Mouse (Mus musculus) stomach, embryonic 14.5 days (tissue): Measurements from ENCODE around the gene Ezh1. TPM values are rescaled to one million over a fixed set of nuclear protein-coding genes. Genes with fewer than 3 reads are reported as not detected.
A peak's percentile ranks its signal among the peaks of the same experiment; 100 is the strongest.

Source experiments
- ATAC-seq: fragments of 200-750 bp; cut with Nextera tagmentation; 2 replicates; pipeline ENCODE4 v1.8.0; 2017; ENCODE audit warnings: low read depth, moderate TSS enrichment; ENCODE audit not compliant: insufficient number of reproducible peaks, insufficient read depth, low FRiP score
- H3K27ac ChIP-seq: fragments of 300-500 bp; sonication (generic); 2 replicates; pipeline ENCODE4 v1.5.1; 2014; ENCODE audit warnings: mild to moderate bottlenecking, low read length, moderate library complexity, mixed read lengths
- H3K27me3 ChIP-seq: fragments of 300-500 bp; sonication (generic); 2 replicates; pipeline ENCODE4 v1.6.1; 2014; ENCODE audit warnings: low read length, control low read depth, mixed read lengths; ENCODE audit not compliant: control insufficient read depth, insufficient read depth
- H3K36me3 ChIP-seq: fragments of 300-500 bp; sonication (generic); 2 replicates; pipeline ENCODE4 v1.6.1; 2014; ENCODE audit warnings: mild to moderate bottlenecking, control low read depth, low read length, moderate library complexity, mixed read lengths; ENCODE audit not compliant: control insufficient read depth, insufficient read depth
- H3K4me1 ChIP-seq: fragments of 300-500 bp; sonication (generic); 2 replicates; pipeline ENCODE4 v1.6.1; 2014; ENCODE audit warnings: low read length, control low read depth, mixed read lengths; ENCODE audit not compliant: control insufficient read depth, insufficient read depth
- H3K4me2 ChIP-seq: fragments of 300-500 bp; sonication (generic); replicated peaks from 2 replicates; pipeline ENCODE4 v1.6.1; 2014; ENCODE audit warnings: low read depth, low read length, control low read depth
- H3K4me3 ChIP-seq: fragments of 300-500 bp; sonication (generic); 2 replicates; pipeline ENCODE4 v1.5.1; 2014; ENCODE audit warnings: low read depth, low read length, control low read depth
- H3K9ac ChIP-seq: fragments of 300-500 bp; sonication (generic); replicated peaks from 2 replicates; pipeline ENCODE4 v1.6.1; 2014; ENCODE audit warnings: low read depth, mild to moderate bottlenecking, control low read depth, low read length, moderate library complexity, mixed read lengths
- H3K9me3 ChIP-seq: fragments of 300-500 bp; sonication (generic); 2 replicates; pipeline ENCODE4 v1.6.1; 2016; ENCODE audit warnings: low read depth, low read length, control low read depth; ENCODE audit not compliant: control insufficient read depth
- WGBS: fragments of 180-500 bp; shearing (Covaris S2); extraction: QIAGEN DNeasy Blood & Tissue Kit; methylation state at CpG from one replicate; pipeline ENCODE4 v1.1.7; 2014; 5-methylcytosine and 5-hydroxymethylcytosine counted together
- polyA plus RNA-seq: library from polyadenylated mRNA; unstranded; fragments of >200 nt; fragmentation: Nextera tagmentation; extraction: Ambion mirVana; gene quantifications from 2 replicates; pipeline ENCODE4 v1.2.1, GENCODE M21; 2014

The Ezh1 gene
- polyA plus RNA-seq: 17.7 and 19.1 TPM in 2 replicates

GRCm38 (mm10) chr11:101226065-101226701 is at the start of gene Ezh1:
Ezh1 (minus strand) TSS chr11:101226463.
- under 1% methylated on average over 56 of the region's 56 CpGs for WGBS
- Histone ChIP-seq H3K27me3 (no peaks in the 10 kb centered on the region), H3K9ac (peak within 1 kb of the TSS; percentile 82), H3K9me3 (no peaks in the 10 kb centered on the region), H3K36me3 (no peaks in the 10 kb centered on the region), H3K4me1 (peaks cover 15% of the 10 kb centered on the region), H3K27ac (peak within 1 kb of the TSS; percentile 82), H3K4me2 (peak within 1 kb of the TSS; percentile 76), H3K4me3 (peak within 1 kb of the TSS; percentile 84)
- ATAC-seq: peak; percentile 96

- H3K27me3 ChIP-seq: no peaks in the 10 kb centered on the region
- H3K4me3 ChIP-seq: no peak overlapping the region
- no peak for ATAC-seq
- WGBS: 74% methylated on average over 4 of the region's 4 CpGs
- H3K9me3 ChIP-seq: no peaks in the 10 kb centered on the region
- peaks cover 15% of the 10 kb centered on the region for H3K4me1 ChIP-seq
- no peak overlapping the region for H3K9ac ChIP-seq
- H3K4me2 ChIP-seq: no peak overlapping the region
- peaks cover 2% of the 10 kb centered on the region; the same call in 1 of the 2 replicates for H3K36me3 ChIP-seq
- no peak overlapping the region for H3K27ac ChIP-seq
Measured at GRCm38 (mm10) chr11:101275309-101275708, 49.0 kb upstream of the Ezh1 start.

- no peaks in the 10 kb centered on the region for H3K27me3 ChIP-seq
- H3K27ac ChIP-seq: no peak overlapping the region
- H3K4me2 ChIP-seq: no peak overlapping the region
- WGBS: 81% methylated on average over 3 of the region's 3 CpGs
- H3K4me3 ChIP-seq: no peak overlapping the region
- H3K9ac ChIP-seq: no peak overlapping the region
- peaks cover 2% of the 10 kb centered on the region; the same call in 1 of the 2 replicates for H3K36me3 ChIP-seq
- ATAC-seq: no peak
- H3K9me3 ChIP-seq: no peaks in the 10 kb centered on the region
- peaks cover 6% of the 10 kb centered on the region for H3K4me1 ChIP-seq
Measured at GRCm38 (mm10) chr11:101272446-101272845, 46.2 kb upstream of the Ezh1 start.

GRCm38 (mm10) chr11:101269577-101270116 is 43.4 kb upstream of the Ezh1 start:
- H3K9ac ChIP-seq: no peak overlapping the region

GRCm38 (mm10) chr11:101265906-101266305 is 39.6 kb upstream of the Ezh1 start:
- Histone ChIP-seq H3K36me3 (no peaks in the 10 kb centered on the region), H3K4me3 (no peak overlapping the region), H3K27me3 (peaks cover 5% of the 10 kb centered on the region; the same call in 1 of the 2 replicates), H3K4me2 (peak overlapping the region; percentile 40; the same call in 1 of the 2 replicates), H3K27ac (no peak overlapping the region), H3K9ac (no peak overlapping the region), H3K9me3 (no peaks in the 10 kb centered on the region), H3K4me1 (peaks cover 27% of the 10 kb centered on the region; the same call in 1 of the 2 replicates)
- WGBS: 40% methylated on average over 6 of the region's 6 CpGs
- no peak for ATAC-seq

More at GRCm38 (mm10) chr11:101269577-101270116, 43.4 kb upstream of the Ezh1 start:
- no peaks in the 10 kb centered on the region for H3K27me3 ChIP-seq
- H3K4me2 ChIP-seq: no peak overlapping the region
- no peak overlapping the region for H3K4me3 ChIP-seq
- H3K36me3 ChIP-seq: no peaks in the 10 kb centered on the region
- no peak overlapping the region for H3K27ac ChIP-seq
- H3K4me1 ChIP-seq: peaks cover 5% of the 10 kb centered on the region; the same call in 1 of the 2 replicates
- WGBS: 16% methylated on average over 10 of the region's 10 CpGs
- no peak for ATAC-seq
- H3K9me3 ChIP-seq: no peaks in the 10 kb centered on the region

GRCm38 (mm10) chr11:101264954-101265471 is 38.8 kb upstream of the Ezh1 start:
- peaks cover 5% of the 10 kb centered on the region; the same call in 1 of the 2 replicates for H3K27me3 ChIP-seq
- H3K9ac ChIP-seq: peak overlapping the region; percentile 25; the same call in 1 of the 2 replicates
- peaks cover 27% of the 10 kb centered on the region; the same call in 1 of the 2 replicates for H3K4me1 ChIP-seq
- peak overlapping the region; percentile 40 for H3K4me2 ChIP-seq
- WGBS: 13% methylated on average over 31 of the region's 31 CpGs
- H3K36me3 ChIP-seq: no peaks in the 10 kb centered on the region
- no peaks in the 10 kb centered on the region for H3K9me3 ChIP-seq
- no peak for ATAC-seq
- H3K27ac ChIP-seq: no peak overlapping the region
- H3K4me3 ChIP-seq: peak overlapping the region; percentile 27

GRCm38 (mm10) chr11:101263989-101264280 is 37.7 kb upstream of the Ezh1 start:
- no peak for ATAC-seq
- peaks cover 37% of the 10 kb centered on the region for H3K4me1 ChIP-seq
- no peaks in the 10 kb centered on the region for H3K36me3 ChIP-seq
- peaks cover 5% of the 10 kb centered on the region; the same call in 1 of the 2 replicates for H3K27me3 ChIP-seq
- no peak overlapping the region for H3K9ac ChIP-seq
- 33% methylated on average over 3 of the region's 3 CpGs for WGBS
- H3K27ac ChIP-seq: no peak overlapping the region
- no peak overlapping the region for H3K4me2 ChIP-seq
- no peaks in the 10 kb centered on the region for H3K9me3 ChIP-seq
- H3K4me3 ChIP-seq: no peak overlapping the region

- Histone ChIP-seq H3K4me1 (peaks cover 43% of the 10 kb centered on the region), H3K9me3 (no peaks in the 10 kb centered on the region), H3K9ac (no peak overlapping the region), H3K4me3 (peak overlapping the region; percentile 58; the same call in 1 of the 2 replicates), H3K36me3 (no peaks in the 10 kb centered on the region), H3K4me2 (peak overlapping the region; percentile 98; the same call in 1 of the 2 replicates), H3K27me3 (peaks cover 5% of the 10 kb centered on the region; the same call in 1 of the 2 replicates), H3K27ac (no peak overlapping the region)
- no peak for ATAC-seq
- WGBS: 18% methylated on average over 32 of the region's 32 CpGs
Measured at GRCm38 (mm10) chr11:101263138-101263988, 37.1 kb upstream of the Ezh1 start.
